Mouse (Mus musculus) lung, postnatal 10 days (tissue): Measurements from ENCODE around the gene Mecom.

Experiments used
- DNase-seq: peaks from one replicate; pipeline ENCODE4 v3.0.0; 2021

Mecom gene

DNA sequence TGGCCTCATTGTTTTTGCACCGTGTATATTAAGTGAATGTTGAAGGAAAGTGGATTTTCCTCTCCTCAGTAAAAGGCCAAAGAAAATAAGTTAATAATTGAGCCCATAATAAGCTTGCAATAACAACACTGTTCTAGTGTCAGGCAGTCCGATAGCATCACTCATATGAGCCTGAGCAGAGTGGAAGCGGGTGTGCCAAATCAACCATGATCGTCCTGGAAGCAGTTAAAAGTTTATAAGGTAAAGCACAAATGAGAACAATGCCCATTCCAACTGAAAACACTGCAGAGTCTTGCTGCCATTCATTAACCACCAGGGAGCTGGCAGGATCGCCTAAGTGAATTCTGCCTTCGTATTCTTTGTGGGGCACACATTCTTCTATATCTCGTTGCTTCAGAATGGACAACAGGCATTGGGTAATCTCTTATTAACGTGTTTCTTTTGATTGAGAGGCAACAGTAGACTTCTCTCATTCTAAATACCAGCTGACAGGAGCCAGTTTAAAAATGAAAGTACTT lies 542.9 kb downstream of the Mecom start:
- DNase-seq, result no peak

DNA sequence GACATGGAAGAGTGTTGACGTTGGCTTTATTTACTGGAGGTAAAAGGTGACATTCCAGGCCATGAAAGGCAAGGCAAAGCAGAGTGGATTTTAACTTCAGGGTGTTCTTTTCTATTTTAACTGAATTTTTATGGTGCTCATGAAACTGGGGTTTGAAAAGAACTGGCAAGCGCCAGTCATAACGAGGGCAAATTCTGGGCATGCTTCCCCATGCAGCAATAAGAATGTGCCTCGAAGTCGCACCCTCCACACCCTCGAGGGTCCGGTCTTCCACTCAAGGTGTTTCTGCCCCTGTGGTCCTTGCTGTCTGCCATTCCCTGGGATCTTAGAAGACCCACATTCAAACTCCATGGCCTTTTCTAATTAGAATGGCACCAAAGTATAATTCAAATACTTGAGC lies 547.5 kb downstream of the Mecom start:
- DNase-seq, result no peak

GRCm38 (mm10) chr3:29999035-29999434 lies 548.8 kb downstream of the Mecom start:
- no peak for DNase-seq

DNA sequence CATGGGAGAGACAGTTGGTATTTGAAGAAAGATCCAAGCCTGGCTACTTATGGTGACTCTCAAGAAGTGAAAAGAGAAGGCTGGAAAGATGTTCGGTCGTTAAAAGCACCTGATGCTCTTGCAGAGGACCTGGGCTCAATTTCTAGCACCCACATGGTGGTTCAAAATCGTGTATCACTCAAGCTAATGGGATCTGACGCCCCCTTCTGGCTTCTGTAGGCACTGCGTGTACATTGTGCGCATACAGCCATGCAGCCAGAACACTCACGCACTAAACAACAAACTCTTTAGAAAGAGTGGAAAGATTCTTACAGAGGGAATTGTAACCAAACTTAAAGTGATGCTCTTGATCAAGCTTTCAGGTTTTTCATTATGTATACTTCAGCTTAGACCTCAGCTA lies 550.7 kb downstream of the Mecom start:
- no peak for DNase-seq

GRCm38 (mm10) chr3:29993346-29993745 lies 554.5 kb downstream of the Mecom start:
- no peak for DNase-seq

DNA sequence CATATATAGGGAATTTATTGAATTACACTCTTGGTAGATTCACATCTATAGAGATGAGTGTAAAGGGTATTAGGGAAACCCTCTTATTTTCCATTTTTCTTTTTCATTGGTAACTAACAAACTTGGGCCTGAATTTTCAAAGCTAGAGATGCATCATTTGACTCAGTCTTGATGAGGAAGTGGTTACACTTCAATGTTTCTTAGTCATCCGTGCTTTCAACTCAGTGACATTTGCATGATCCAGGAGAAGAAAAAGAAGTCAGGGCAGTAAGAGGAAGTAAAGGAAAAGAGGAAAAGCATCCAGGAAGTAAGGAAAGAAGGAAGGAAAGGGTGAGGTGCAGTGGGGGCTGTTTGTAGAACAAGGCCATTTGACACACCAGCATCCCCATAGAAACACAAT lies 556.3 kb downstream of the Mecom start:
- DNase-seq, result no peak

- DNase-seq, result no peak
Observed at GRCm38 (mm10) chr3:29984431-29984830, 563.4 kb downstream of the Mecom start.

DNA sequence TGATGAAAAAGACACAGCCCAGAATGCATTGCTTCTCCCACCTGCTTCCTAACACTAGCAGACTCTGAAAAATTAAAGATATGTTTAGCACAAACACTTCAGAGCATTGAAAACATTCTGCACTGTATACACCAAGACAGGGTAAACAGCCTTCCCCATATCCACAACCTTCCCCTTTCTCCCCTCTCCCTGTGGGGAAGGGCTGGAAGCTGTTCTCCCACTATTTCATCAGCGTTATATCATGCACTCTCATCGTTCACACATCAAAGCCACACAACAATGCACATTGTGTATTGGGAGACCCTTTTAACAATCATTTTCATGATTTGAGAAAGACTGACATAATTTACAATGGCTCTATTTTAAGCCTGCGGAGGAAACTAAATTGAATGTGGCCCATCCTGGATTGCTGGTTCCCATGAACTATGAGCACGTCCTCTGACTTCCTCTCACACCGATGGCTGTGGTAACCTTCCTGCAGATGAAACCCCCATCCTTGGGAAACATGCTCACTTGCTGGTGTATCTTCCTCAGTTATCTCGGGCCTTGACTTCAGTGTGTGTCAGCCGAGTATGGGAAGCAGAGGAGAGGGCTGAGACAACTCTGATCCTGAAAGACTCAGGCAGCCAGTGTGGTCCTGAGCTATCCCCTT lies 566.4 kb downstream of the Mecom start:
- no peak for DNase-seq

GRCm38 (mm10) chr3:29980531-29980930 lies 567.3 kb downstream of the Mecom start:
- DNase-seq, result no peak

- no peak for DNase-seq
Observed at GRCm38 (mm10) chr3:29976580-29976979, 571.2 kb downstream of the Mecom start.

DNA sequence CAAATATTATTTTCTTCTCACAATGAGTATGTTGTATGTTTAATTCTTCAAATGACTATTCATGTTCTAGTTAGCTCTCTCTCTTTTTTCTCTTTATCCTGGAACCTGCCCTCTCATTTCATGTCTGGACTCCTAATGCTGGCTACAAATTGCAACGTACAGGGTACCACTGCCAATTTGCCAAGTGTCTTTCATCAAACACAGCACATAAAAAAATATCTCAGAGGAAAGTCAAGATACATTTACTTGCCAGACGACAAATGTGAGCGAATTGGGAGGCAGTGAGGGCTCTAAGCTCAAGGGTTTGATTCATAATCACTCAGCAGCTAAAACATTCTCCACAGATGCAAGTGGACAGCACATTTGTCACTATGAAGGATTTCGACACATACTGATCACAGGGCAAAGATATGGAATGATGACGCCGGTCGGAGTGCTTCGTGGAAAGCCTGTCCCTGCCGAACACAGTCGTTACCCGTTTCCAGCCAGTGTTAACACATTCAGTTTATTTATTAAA lies 579.3 kb downstream of the Mecom start:
- DNase-seq, result peak; percentile 40

GRCm38 (mm10) chr3:29963953-29964352 lies 583.9 kb downstream of the Mecom start:
- DNase-seq, result no peak

DNA sequence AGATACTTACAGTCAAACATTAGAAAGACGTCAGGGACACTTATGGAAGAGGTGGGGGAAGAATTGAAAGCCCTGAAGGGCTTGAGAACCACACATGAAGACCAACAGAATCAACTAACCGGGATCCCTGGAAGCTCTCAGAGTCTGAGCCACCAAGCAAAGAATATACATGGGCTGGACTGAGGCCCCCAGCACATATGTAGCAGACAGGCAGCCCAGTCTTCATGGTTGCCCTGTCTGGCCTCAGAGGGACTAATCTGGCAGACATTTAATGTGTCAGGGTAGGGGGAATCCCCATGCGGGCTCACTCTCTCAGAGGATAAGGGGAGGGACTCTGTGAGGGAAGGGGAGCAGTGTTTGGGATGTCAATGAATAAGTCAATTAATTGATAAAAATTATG lies 584.4 kb downstream of the Mecom start:
- DNase-seq, result no peak

DNA sequence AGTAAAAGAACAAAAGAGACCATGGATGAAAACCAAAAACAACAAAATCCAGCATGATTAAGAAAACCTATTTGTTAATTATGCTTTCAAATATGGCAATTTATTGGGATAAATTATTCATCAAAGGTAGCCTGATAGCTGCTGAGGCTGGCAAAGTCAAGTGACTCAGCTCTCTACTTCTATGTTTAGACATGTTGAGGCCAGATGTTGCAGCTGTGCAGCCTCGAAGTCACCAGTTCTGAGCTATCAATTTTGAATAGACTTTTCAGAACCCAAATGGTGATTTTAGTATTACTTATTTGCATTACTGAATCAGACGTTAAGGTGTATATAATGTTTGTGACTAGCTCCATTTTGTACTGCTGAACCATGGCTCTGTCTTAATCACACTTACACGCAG lies 588.8 kb downstream of the Mecom start:
- no peak for DNase-seq

DNA sequence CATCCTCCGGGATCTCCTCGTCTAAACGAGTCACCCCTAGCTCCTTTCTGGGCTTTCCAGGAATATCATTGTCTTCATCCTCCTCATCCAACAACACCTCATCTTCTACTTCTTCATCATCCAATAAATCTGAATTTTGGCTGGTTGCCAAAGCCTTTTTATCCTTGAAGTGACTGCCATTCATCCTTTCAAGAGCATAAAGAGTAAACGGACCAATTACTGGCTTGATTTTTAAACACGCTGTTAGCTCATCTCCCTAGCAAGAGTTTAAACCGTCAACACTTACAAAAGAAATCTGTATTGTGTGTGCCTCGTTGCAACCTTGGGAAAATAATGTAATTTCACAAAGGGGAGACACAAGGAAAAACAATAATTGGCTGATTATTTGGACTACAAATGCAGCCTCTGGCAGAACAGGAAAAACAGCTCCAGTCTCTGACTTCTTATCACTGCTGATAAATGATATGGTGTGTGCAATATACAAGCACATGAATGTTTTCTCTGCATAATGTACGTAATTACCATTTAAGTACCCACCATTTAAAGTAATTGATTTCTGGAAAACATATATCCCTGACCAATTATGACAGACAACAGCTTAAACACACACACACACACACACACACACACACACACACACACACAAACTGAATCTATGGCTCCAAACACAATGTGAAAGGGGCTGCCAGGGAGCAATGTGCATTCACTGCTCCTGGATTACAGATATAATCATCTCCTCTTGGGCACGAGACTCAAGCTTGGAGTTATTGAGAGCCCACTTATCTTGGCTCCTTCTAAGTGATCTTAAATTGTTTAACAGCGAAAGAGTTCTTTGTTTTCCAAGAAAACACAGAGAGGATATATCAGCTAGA lies 590.2 kb downstream of the Mecom start:
- no peak for DNase-seq

DNA sequence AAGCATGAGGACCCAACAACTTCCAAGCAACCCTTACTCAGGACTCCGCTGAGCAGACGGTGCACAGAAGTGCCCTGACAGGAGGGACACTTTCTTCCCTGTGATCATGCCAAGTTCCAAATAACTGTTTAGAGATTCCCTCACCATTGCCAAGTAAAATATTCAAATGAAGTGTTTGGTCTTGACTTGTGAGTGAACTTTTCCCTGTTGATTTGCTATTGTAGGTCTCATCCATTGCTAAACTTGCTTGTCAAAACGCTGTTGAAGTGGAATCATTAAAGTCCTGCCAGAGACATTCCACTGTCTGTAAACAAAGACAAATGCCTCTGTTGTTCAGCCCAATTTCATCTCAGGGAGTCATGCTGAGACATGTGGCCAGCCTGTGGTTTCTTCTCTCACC lies 594.5 kb downstream of the Mecom start:
- DNase-seq, result peak; percentile 63

- peak; percentile 19 for DNase-seq
Observed at GRCm38 (mm10) chr3:29950853-29951252, 597.0 kb downstream of the Mecom start.

- DNase-seq, result peak; percentile 55
Observed at GRCm38 (mm10) chr3:29903596-29904308, 644.1 kb downstream of the Mecom start.
